Mouse (Mus musculus): ENCODE data around the gene Sfxn4. TPM values are rescaled to one million over a fixed set of nuclear protein-coding genes. Genes with fewer than 3 reads are reported as not detected.
A peak's percentile ranks its signal among the peaks of the same experiment; 100 is the strongest.

Sfxn4 gene
- total and polyA plus RNA-seq, 2 experiments from 2014 or later: 7.6 to 9.6 TPM

DNA sequence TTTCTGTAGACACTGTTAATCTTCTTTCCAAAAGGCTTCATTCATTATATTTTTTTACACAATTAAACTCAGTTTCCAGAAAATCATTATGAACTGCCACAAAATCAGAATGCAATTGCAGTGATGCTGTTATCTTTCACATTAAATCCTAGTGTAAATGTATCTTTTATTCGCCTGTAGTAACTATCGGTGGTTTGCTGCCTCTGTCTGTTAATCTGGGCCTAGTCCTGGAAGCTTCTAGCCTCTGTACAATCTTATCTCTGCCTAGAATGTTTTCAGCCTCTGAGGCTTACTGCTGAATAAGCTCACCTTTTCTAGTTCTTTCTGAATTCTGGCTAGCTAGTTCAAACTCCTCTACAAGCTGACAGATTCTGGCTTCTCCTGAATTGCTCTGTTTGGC, 51.4 kb downstream of the Sfxn4 start:
- ATAC-seq: no peak
- Histone ChIP-seq H3K4me1 (ENCODE audit: insufficient read depth) (peaks cover 5% of the 10 kb centered on the region; the same call in 1 of the 2 replicates), H3K4me2 (ENCODE audit: low read depth) (no peak overlapping the region), H3K27ac (ENCODE audit: low read depth, low read length) (no peak overlapping the region), H3K27me3 (ENCODE audit: insufficient read depth, low read length) (no peaks in the 10 kb centered on the region), H3K4me3 (ENCODE audit: low read depth, low read length) (no peak overlapping the region), H3K9me3 (ENCODE audit: low read length) (no peaks in the 10 kb centered on the region), H3K36me3 (ENCODE audit: insufficient read depth) (peaks cover under 1% of the 10 kb centered on the region; the same call in 1 of the 2 replicates), H3K9ac (no peak overlapping the region)
- no peak for TF ChIP-seq CTCF (IDR thresholded peaks at IDR 0.05; ENCODE audit: low read depth)
- 95% methylated on average over 2 of the region's 2 CpGs for WGBS
- no peak for DNase-seq

- WGBS: 73% methylated on average over 2 of the region's 2 CpGs
- Histone ChIP-seq H3K27ac (ENCODE audit: low read depth, low read length) (no peak overlapping the region), H3K9me3 (ENCODE audit: low read length) (no peaks in the 10 kb centered on the region), H3K4me3 (ENCODE audit: low read depth, low read length) (no peak overlapping the region), H3K4me2 (ENCODE audit: low read depth) (no peak overlapping the region), H3K4me1 (ENCODE audit: insufficient read depth) (no peaks in the 10 kb centered on the region), H3K27me3 (ENCODE audit: insufficient read depth, low read length) (no peaks in the 10 kb centered on the region), H3K9ac (no peak overlapping the region), H3K36me3 (ENCODE audit: insufficient read depth) (no peaks in the 10 kb centered on the region)
- TF ChIP-seq CTCF (IDR thresholded peaks at IDR 0.05; ENCODE audit: low read depth): no peak
- ATAC-seq: no peak
- no peak for DNase-seq
Observed at GRCm38 (mm10) chr19:60804903-60805302, 56.4 kb downstream of the Sfxn4 start.

- TF ChIP-seq CTCF (IDR thresholded peaks at IDR 0.05; ENCODE audit: low read depth): no peak
Observed at GRCm38 (mm10) chr19:60799867-60800569, 61.3 kb downstream of the Sfxn4 start.

DNA sequence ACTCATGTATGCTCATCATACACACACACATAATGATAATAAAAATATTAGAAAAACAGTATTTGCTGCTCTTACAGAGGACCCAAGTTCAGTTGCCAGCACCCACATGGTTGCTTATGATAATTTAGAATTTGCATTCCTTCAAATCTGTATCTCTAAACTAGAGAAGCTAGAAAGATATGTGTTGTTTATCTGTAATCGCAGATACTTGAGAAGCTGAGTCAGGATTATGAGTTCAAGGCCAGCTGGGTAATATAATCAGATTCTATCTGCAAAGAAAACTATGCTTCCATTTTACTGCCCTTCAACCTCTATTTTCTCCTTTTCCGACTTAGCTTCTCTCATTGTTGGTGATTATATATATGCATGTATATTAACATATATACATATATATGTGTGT, 63.9 kb downstream of the Sfxn4 start:
- no peaks in the 10 kb centered on the region for H3K4me1 ChIP-seq (ENCODE audit: insufficient read depth)
- H3K4me3 ChIP-seq (ENCODE audit: low read depth, low read length): no peak overlapping the region
- H3K27ac ChIP-seq (ENCODE audit: low read depth, low read length): no peak overlapping the region
- no peaks in the 10 kb centered on the region for H3K9me3 ChIP-seq (ENCODE audit: low read length)
- 95% methylated on average over 2 of the region's 2 CpGs for WGBS
- H3K27me3 ChIP-seq (ENCODE audit: insufficient read depth, low read length): no peaks in the 10 kb centered on the region
- H3K36me3 ChIP-seq (ENCODE audit: insufficient read depth): no peaks in the 10 kb centered on the region
- H3K4me2 ChIP-seq (ENCODE audit: low read depth): no peak overlapping the region
- H3K9ac ChIP-seq: no peak overlapping the region
- no peak for ATAC-seq
- no peak for DNase-seq
- no peak for TF ChIP-seq CTCF (IDR thresholded peaks at IDR 0.05; ENCODE audit: low read depth)

More at GRCm38 (mm10) chr19:60799867-60800569, 61.3 kb downstream of the Sfxn4 start:
- 75% methylated on average over 7 of the region's 7 CpGs for whole genome bisulfite sequencing
- DNase-seq (no peak), ATAC-seq (no peak)
- Histone ChIP-seq H3K4me2 (ENCODE audit: low read depth) (no peak overlapping the region), H3K27me3 (ENCODE audit: insufficient read depth, low read length) (no peaks in the 10 kb centered on the region), H3K4me3 (ENCODE audit: low read depth, low read length) (no peak overlapping the region), H3K4me1 (ENCODE audit: insufficient read depth) (no peaks in the 10 kb centered on the region), H3K9me3 (ENCODE audit: low read length) (no peaks in the 10 kb centered on the region), H3K27ac (ENCODE audit: low read depth, low read length) (no peak overlapping the region), H3K36me3 (ENCODE audit: insufficient read depth) (no peaks in the 10 kb centered on the region), H3K9ac (no peak overlapping the region)

DNA sequence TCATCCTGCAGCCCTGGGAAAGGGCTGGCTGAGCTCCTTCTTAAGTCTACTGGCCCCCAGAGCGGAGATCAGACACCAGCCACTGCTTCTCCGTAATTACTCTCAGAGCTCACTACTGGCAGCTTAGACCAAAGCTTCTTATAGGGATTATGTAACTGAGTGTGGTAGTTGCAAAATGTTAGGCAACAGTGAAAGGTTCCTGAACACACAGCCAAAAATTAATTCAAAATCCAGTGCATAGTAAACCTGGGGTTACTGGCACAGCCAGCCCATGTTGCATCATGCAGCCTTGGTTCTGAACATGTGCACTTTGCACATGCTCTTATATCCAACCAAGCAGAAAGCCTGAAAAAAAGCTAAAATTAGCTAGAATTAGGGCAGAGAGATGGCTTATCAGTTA, 66.0 kb downstream of the Sfxn4 start:
- H3K4me2 ChIP-seq (ENCODE audit: low read depth): no peak overlapping the region
- ATAC-seq: no peak
- WGBS: 88% methylated on average over 2 of the region's 2 CpGs
- H3K4me1 ChIP-seq (ENCODE audit: insufficient read depth): 0 out of 2 replicates have a peak, but pooled peaks cover 5% of the 10 kb centered on the region
- TF ChIP-seq CTCF (IDR thresholded peaks at IDR 0.05; ENCODE audit: low read depth): no peak
- no peaks in the 10 kb centered on the region for H3K9me3 ChIP-seq (ENCODE audit: low read length)
- no peak overlapping the region for H3K4me3 ChIP-seq (ENCODE audit: low read depth, low read length)
- H3K27me3 ChIP-seq (ENCODE audit: insufficient read depth, low read length): no peaks in the 10 kb centered on the region
- no peak for DNase-seq
- H3K36me3 ChIP-seq (ENCODE audit: insufficient read depth): no peaks in the 10 kb centered on the region
- no peak overlapping the region for H3K9ac ChIP-seq
- no peak overlapping the region for H3K27ac ChIP-seq (ENCODE audit: low read depth, low read length)

GRCm38 (mm10) chr19:60793170-60793707, 68.0 kb downstream of the Sfxn4 start:
- Histone ChIP-seq H3K4me2 (ENCODE audit: low read depth) (no peak overlapping the region), H3K27ac (ENCODE audit: low read depth, low read length) (no peak overlapping the region), H3K27me3 (ENCODE audit: insufficient read depth, low read length) (no peaks in the 10 kb centered on the region), H3K9me3 (ENCODE audit: low read length) (no peaks in the 10 kb centered on the region), H3K4me3 (ENCODE audit: low read depth, low read length) (no peak overlapping the region), H3K9ac (no peak overlapping the region), H3K36me3 (ENCODE audit: insufficient read depth) (no peaks in the 10 kb centered on the region), H3K4me1 (ENCODE audit: insufficient read depth) (peaks cover 14% of the 10 kb centered on the region)
- 81% methylated on average over 2 of the region's 2 CpGs for WGBS
- TF ChIP-seq CTCF (IDR thresholded peaks at IDR 0.05; ENCODE audit: low read depth): no peak
- DNase-seq (no peak), ATAC-seq (no peak)

DNA sequence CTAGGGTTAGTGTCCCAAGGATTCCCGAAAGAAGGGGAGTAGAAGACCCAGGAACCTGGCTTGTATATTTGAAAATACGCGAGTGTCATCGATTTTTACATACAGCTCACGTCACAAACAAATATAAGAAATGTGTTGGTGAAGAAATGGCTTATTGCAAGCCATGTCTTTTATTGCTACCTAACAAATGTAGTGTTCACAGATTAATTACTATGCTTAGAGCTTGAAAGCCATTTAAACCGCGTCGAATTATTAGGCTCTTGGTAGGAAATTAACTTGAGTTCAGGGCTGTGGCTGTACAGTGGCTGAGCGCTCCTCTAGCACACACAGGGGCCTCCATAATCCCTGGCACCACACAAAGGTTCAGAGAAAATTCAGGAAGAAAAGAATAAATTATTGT, 70.1 kb downstream of the Sfxn4 start:
- H3K4me1 ChIP-seq (ENCODE audit: insufficient read depth): peaks cover 20% of the 10 kb centered on the region

More for the DNA sequence above, 70.1 kb downstream of the Sfxn4 start:
- ATAC-seq (no peak), DNase-seq (no peak)
- H3K27me3 ChIP-seq (ENCODE audit: insufficient read depth, low read length): no peaks in the 10 kb centered on the region
- peak overlapping the region; percentile 66 for H3K4me3 ChIP-seq (ENCODE audit: low read depth, low read length)
- peak overlapping the region; percentile 74 for H3K4me2 ChIP-seq (ENCODE audit: low read depth)
- H3K36me3 ChIP-seq (ENCODE audit: insufficient read depth): no peaks in the 10 kb centered on the region
- H3K9me3 ChIP-seq (ENCODE audit: low read length): no peaks in the 10 kb centered on the region
- 13% methylated on average over 9 of the region's 9 CpGs for WGBS
- peak overlapping the region; percentile 99 for H3K9ac ChIP-seq
- no peak for TF ChIP-seq CTCF (IDR thresholded peaks at IDR 0.05; ENCODE audit: low read depth)
- peak overlapping the region; percentile 98 for H3K27ac ChIP-seq (ENCODE audit: low read depth, low read length)

Measured in forebrain, postnatal 0 days (tissue).